Mouse (Mus musculus) thymus, postnatal 14 days (tissue): Measurements from ENCODE around the gene Spin2g.
"Not testable (repeated sequence)": the region's sequence is repeated elsewhere in the genome, so short reads cannot be mapped to it uniquely, and the experiment has no call there.

ENCODE experiments used
- DNase-seq: peaks from one replicate; pipeline ENCODE4 v3.0.0; 2021

The Spin2g gene

DNA sequence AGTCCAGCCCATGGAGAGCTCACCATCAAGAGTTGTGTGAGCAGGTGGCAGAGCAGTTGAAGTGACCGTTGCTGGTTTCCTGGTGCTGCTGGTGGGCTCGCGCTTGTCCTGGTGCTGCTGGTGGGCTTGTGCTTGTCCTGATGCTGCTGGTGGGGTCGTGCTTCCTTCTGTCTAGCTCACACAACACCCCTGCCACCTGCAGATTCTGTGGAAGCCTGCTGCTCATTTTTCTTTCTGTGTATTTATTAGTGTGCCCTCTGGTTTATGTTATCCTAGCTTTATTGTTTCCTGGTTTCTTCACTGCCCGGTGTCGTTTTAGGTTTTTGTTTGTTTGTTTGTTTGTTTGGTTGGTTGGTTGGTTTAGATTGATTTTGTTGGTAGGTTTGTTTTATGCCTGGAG is at the start of gene Spin2g:
Gene Spin2g, minus strand, starts transcription at position 101 of the 400 bp plus-strand sequence.
- not testable (repeated sequence) for DNase-seq
